Mouse (Mus musculus) hindbrain, embryonic 11.5 days (tissue): ENCODE measurements around the gene Nkd1. TPM values are rescaled to one million over a fixed set of nuclear protein-coding genes. Genes with fewer than 3 reads are reported as not detected.

Experiments used
- ATAC-seq: fragments of 200-750 bp; cut with Nextera tagmentation; 2 replicates; pipeline ENCODE4 v1.8.0; 2017; ENCODE audit warnings: mild to moderate bottlenecking, moderate TSS enrichment, moderate library complexity; ENCODE audit not compliant: low FRiP score
- DNase-seq: peaks from one replicate; pipeline ENCODE4 v3.0.0-alpha.2; 2015; ENCODE audit warnings: low spot score
- H3K27ac ChIP-seq: fragments of 300-500 bp; sonication (generic); 2 replicates; pipeline ENCODE4 v1.5.1; 2014; ENCODE audit warnings: mild to moderate bottlenecking, low read depth, low read length
- H3K27me3 ChIP-seq: fragments of 300-500 bp; sonication (generic); 2 replicates; pipeline ENCODE4 v1.6.1; 2014; ENCODE audit warnings: mild to moderate bottlenecking, low read length, moderate library complexity, mixed read lengths; ENCODE audit not compliant: control insufficient read depth, insufficient read depth
- H3K36me3 ChIP-seq: fragments of 300-500 bp; sonication (generic); 2 replicates; pipeline ENCODE4 v1.6.1; 2014; ENCODE audit warnings: mild to moderate bottlenecking, low read length, moderate library complexity, mixed read lengths; ENCODE audit not compliant: control insufficient read depth, insufficient read depth
- H3K4me1 ChIP-seq: fragments of 300-500 bp; sonication (generic); replicated peaks from 2 replicates; pipeline ENCODE4 v1.6.1; 2014; ENCODE audit warnings: low read length, mixed read lengths; ENCODE audit not compliant: control insufficient read depth, insufficient read depth
- H3K4me2 ChIP-seq: fragments of 300-500 bp; sonication (generic); replicated peaks from 2 replicates; pipeline ENCODE4 v1.6.1; 2014; ENCODE audit warnings: mild to moderate bottlenecking, low read depth, low read length
- H3K4me3 ChIP-seq: fragments of 300-500 bp; sonication (generic); 2 replicates; pipeline ENCODE4 v1.5.1; 2014; ENCODE audit warnings: low read depth, low read length
- H3K9ac ChIP-seq: fragments of 300-500 bp; sonication (generic); 2 replicates; pipeline ENCODE4 v1.6.1; 2014; ENCODE audit warnings: low read depth, low read length
- H3K9me3 ChIP-seq: fragments of 300-500 bp; sonication (generic); 2 replicates; pipeline ENCODE4 v1.6.1; 2016; ENCODE audit warnings: low read length; ENCODE audit not compliant: control insufficient read depth
- WGBS: fragments of 180-500 bp; shearing (Covaris S2); extraction: QIAGEN DNeasy Blood & Tissue Kit; methylation state at CpG from one replicate; pipeline ENCODE4 v1.1.7; 2014; 5-methylcytosine and 5-hydroxymethylcytosine counted together
- polyA plus RNA-seq: library from polyadenylated mRNA; unstranded; fragments of >200 nt; fragmentation: Nextera tagmentation; extraction: Ambion mirVana; gene quantifications from 2 replicates; pipeline ENCODE4 v1.2.1, GENCODE M21; 2014

Nkd1 gene
- polyA plus RNA-seq, 1 experiment from 2014 or later = 89.8 TPM

- Histone ChIP-seq H3K9me3 (no peaks in the 10 kb centered on the region), H3K27ac (no peak overlapping the region), H3K4me2 (no peak overlapping the region), H3K4me1 (peaks cover 15% of the 10 kb centered on the region), H3K4me3 (no peak overlapping the region), H3K27me3 (no peaks in the 10 kb centered on the region), H3K9ac (no peak overlapping the region), H3K36me3 (no peaks in the 10 kb centered on the region)
- 74% methylated on average over 5 of the region's 5 CpGs for WGBS
- DNase-seq (no peak), ATAC-seq (no peak)
These were observed 5.1 kb downstream of the Nkd1 start for GRCm38 (mm10) chr8:88526296-88526695.

GRCm38 (mm10) chr8:88528186-88528585 is 7.0 kb downstream of the Nkd1 start:
- ATAC-seq (no peak), DNase-seq (no peak)
- 76% methylated on average over 9 of the region's 9 CpGs for WGBS

GRCm38 (mm10) chr8:88529798-88530197 is 8.6 kb downstream of the Nkd1 start:
- Histone ChIP-seq H3K27ac (no peak overlapping the region), H3K4me1 (peaks cover 2% of the 10 kb centered on the region; the same call in 1 of the 2 replicates), H3K9me3 (no peaks in the 10 kb centered on the region), H3K27me3 (no peaks in the 10 kb centered on the region), H3K36me3 (no peaks in the 10 kb centered on the region), H3K4me3 (no peak overlapping the region), H3K4me2 (no peak overlapping the region), H3K9ac (no peak overlapping the region)
- ATAC-seq (no peak), DNase-seq (no peak)
- WGBS = 93% methylated on average over 4 of the region's 4 CpGs

More at GRCm38 (mm10) chr8:88528186-88528585, 7.0 kb downstream of the Nkd1 start:
- Histone ChIP-seq H3K9ac (no peak overlapping the region), H3K36me3 (no peaks in the 10 kb centered on the region), H3K9me3 (no peaks in the 10 kb centered on the region), H3K27me3 (no peaks in the 10 kb centered on the region), H3K4me3 (no peak overlapping the region), H3K4me1 (peaks cover 7% of the 10 kb centered on the region; the same call in 1 of the 2 replicates), H3K27ac (no peak overlapping the region), H3K4me2 (no peak overlapping the region)

- WGBS = 38% methylated on average over 2 of the region's 2 CpGs
- 0 out of 2 replicates have a peak, but pooled peaks cover 2% of the 10 kb centered on the region for H3K4me1 ChIP-seq
- no peak overlapping the region for H3K4me2 ChIP-seq
- H3K36me3 ChIP-seq = no peaks in the 10 kb centered on the region
- no peak for DNase-seq
- no peak for ATAC-seq
- no peak overlapping the region for H3K9ac ChIP-seq
- H3K4me3 ChIP-seq = no peak overlapping the region
- no peak overlapping the region for H3K27ac ChIP-seq
- no peaks in the 10 kb centered on the region for H3K27me3 ChIP-seq
- no peaks in the 10 kb centered on the region for H3K9me3 ChIP-seq
These were observed 15.9 kb downstream of the Nkd1 start for GRCm38 (mm10) chr8:88537081-88537480.

- peak; percentile 53 for ATAC-seq
- H3K27me3 ChIP-seq = no peaks in the 10 kb centered on the region
- no peak overlapping the region for H3K4me2 ChIP-seq
- peak; percentile 36 for DNase-seq
- no peaks in the 10 kb centered on the region for H3K36me3 ChIP-seq
- no peak overlapping the region for H3K4me3 ChIP-seq
- H3K9ac ChIP-seq = no peak overlapping the region
- no peak overlapping the region for H3K27ac ChIP-seq
- 79% methylated on average over 19 of the region's 19 CpGs for WGBS
- H3K9me3 ChIP-seq = no peaks in the 10 kb centered on the region
- H3K4me1 ChIP-seq = 0 out of 2 replicates have a peak, but pooled peaks cover 2% of the 10 kb centered on the region
These were observed 17.1 kb downstream of the Nkd1 start for GRCm38 (mm10) chr8:88537998-88538975.

GRCm38 (mm10) chr8:88538976-88539371 is 17.8 kb downstream of the Nkd1 start:
- WGBS = 86% methylated on average over 7 of the region's 7 CpGs
- H3K4me1 ChIP-seq = 0 out of 2 replicates have a peak, but pooled peaks cover 2% of the 10 kb centered on the region
- no peak overlapping the region for H3K27ac ChIP-seq
- ATAC-seq = no peak
- DNase-seq = no peak
- H3K27me3 ChIP-seq = no peaks in the 10 kb centered on the region
- no peaks in the 10 kb centered on the region for H3K36me3 ChIP-seq
- H3K4me2 ChIP-seq = no peak overlapping the region
- no peak overlapping the region for H3K9ac ChIP-seq
- H3K9me3 ChIP-seq = no peaks in the 10 kb centered on the region
- H3K4me3 ChIP-seq = no peak overlapping the region

- H3K27ac ChIP-seq = no peak overlapping the region
- no peak overlapping the region for H3K4me2 ChIP-seq
- no peaks in the 10 kb centered on the region for H3K27me3 ChIP-seq
- H3K4me1 ChIP-seq = 0 out of 2 replicates have a peak, but pooled peaks cover 2% of the 10 kb centered on the region
- no peak overlapping the region for H3K9ac ChIP-seq
- H3K9me3 ChIP-seq = no peaks in the 10 kb centered on the region
- 86% methylated on average over 4 of the region's 4 CpGs for WGBS
- no peak for DNase-seq
- no peak for ATAC-seq
- H3K36me3 ChIP-seq = no peaks in the 10 kb centered on the region
- no peak overlapping the region for H3K4me3 ChIP-seq
These were observed 18.8 kb downstream of the Nkd1 start for GRCm38 (mm10) chr8:88539963-88540362.

GRCm38 (mm10) chr8:88542596-88543213 is 21.6 kb downstream of the Nkd1 start:
- no peaks in the 10 kb centered on the region for H3K36me3 ChIP-seq
- H3K4me3 ChIP-seq = no peak overlapping the region
- no peak overlapping the region for H3K4me2 ChIP-seq
- H3K27me3 ChIP-seq = no peaks in the 10 kb centered on the region
- no peak for ATAC-seq
- H3K9ac ChIP-seq = no peak overlapping the region
- DNase-seq = no peak
- H3K27ac ChIP-seq = no peak overlapping the region
- 0 out of 2 replicates have a peak, but pooled peaks cover 2% of the 10 kb centered on the region for H3K4me1 ChIP-seq
- WGBS = 90% methylated on average over 9 of the region's 9 CpGs
- H3K9me3 ChIP-seq = no peaks in the 10 kb centered on the region
